Mouse (Mus musculus): ENCODE measurements around the gene Ppp1r37.

Gene Ppp1r37

GRCm38 (mm10) chr7:19506969-19507611 lies 55.8 kb downstream of the Ppp1r37 start:
- Histone ChIP-seq H3K36me3 (ENCODE audit: control insufficient read depth, insufficient read depth, low read length, poor library complexity, severe bottlenecking) (no peaks in the 10 kb centered on the region), H3K27me3 (ENCODE audit: control insufficient read depth, insufficient read depth, low read length, poor library complexity, severe bottlenecking) (no peaks in the 10 kb centered on the region)
- DNase-seq (ENCODE audit: low read depth, low spot score) = peak; percentile 52

GRCm38 (mm10) chr7:19506326-19506725 lies 56.5 kb downstream of the Ppp1r37 start:
- peak; percentile 55 for DNase-seq (ENCODE audit: low read depth, low spot score)
- Histone ChIP-seq H3K36me3 (ENCODE audit: control insufficient read depth, insufficient read depth, low read length, poor library complexity, severe bottlenecking) (no peaks in the 10 kb centered on the region), H3K27me3 (ENCODE audit: control insufficient read depth, insufficient read depth, low read length, poor library complexity, severe bottlenecking) (no peaks in the 10 kb centered on the region)

- no peaks in the 10 kb centered on the region for H3K27me3 ChIP-seq (ENCODE audit: control insufficient read depth, insufficient read depth, low read length, poor library complexity, severe bottlenecking)
- H3K36me3 ChIP-seq (ENCODE audit: control insufficient read depth, insufficient read depth, low read length, poor library complexity, severe bottlenecking) = no peaks in the 10 kb centered on the region
- peak; percentile 77 for DNase-seq (ENCODE audit: low read depth, low spot score)
These were observed 59.3 kb downstream of the Ppp1r37 start for GRCm38 (mm10) chr7:19503481-19504068.

- no peaks in the 10 kb centered on the region for H3K36me3 ChIP-seq (ENCODE audit: control insufficient read depth, insufficient read depth, low read length, poor library complexity, severe bottlenecking)
- no peak for DNase-seq (ENCODE audit: low read depth, low spot score)
- no peaks in the 10 kb centered on the region for H3K27me3 ChIP-seq (ENCODE audit: control insufficient read depth, insufficient read depth, low read length, poor library complexity, severe bottlenecking)
These were observed 61.2 kb downstream of the Ppp1r37 start for GRCm38 (mm10) chr7:19501658-19502057.

- Histone ChIP-seq H3K36me3 (ENCODE audit: control insufficient read depth, insufficient read depth, low read length, poor library complexity, severe bottlenecking) (no peaks in the 10 kb centered on the region), H3K27me3 (ENCODE audit: control insufficient read depth, insufficient read depth, low read length, poor library complexity, severe bottlenecking) (no peaks in the 10 kb centered on the region)
- no peak for DNase-seq (ENCODE audit: low read depth, low spot score)
These were observed 62.2 kb downstream of the Ppp1r37 start for GRCm38 (mm10) chr7:19500420-19501363.

- Histone ChIP-seq H3K27me3 (ENCODE audit: control insufficient read depth, insufficient read depth, low read length, poor library complexity, severe bottlenecking) (no peaks in the 10 kb centered on the region), H3K36me3 (ENCODE audit: control insufficient read depth, insufficient read depth, low read length, poor library complexity, severe bottlenecking) (no peaks in the 10 kb centered on the region)
- no peak for DNase-seq (ENCODE audit: low read depth, low spot score)
These were observed 64.5 kb downstream of the Ppp1r37 start for GRCm38 (mm10) chr7:19498326-19498725.

GRCm38 (mm10) chr7:19496214-19496555 lies 66.7 kb downstream of the Ppp1r37 start:
- no peaks in the 10 kb centered on the region for H3K36me3 ChIP-seq (ENCODE audit: control insufficient read depth, insufficient read depth, low read length, poor library complexity, severe bottlenecking)
- no peak for DNase-seq (ENCODE audit: low read depth, low spot score)
- no peaks in the 10 kb centered on the region for H3K27me3 ChIP-seq (ENCODE audit: control insufficient read depth, insufficient read depth, low read length, poor library complexity, severe bottlenecking)

GRCm38 (mm10) chr7:19495521-19496213 lies 67.2 kb downstream of the Ppp1r37 start:
- Histone ChIP-seq H3K36me3 (ENCODE audit: control insufficient read depth, insufficient read depth, low read length, poor library complexity, severe bottlenecking) (no peaks in the 10 kb centered on the region), H3K27me3 (ENCODE audit: control insufficient read depth, insufficient read depth, low read length, poor library complexity, severe bottlenecking) (no peaks in the 10 kb centered on the region)
- DNase-seq (ENCODE audit: low read depth, low spot score) = no peak

- Histone ChIP-seq H3K36me3 (ENCODE audit: control insufficient read depth, insufficient read depth, low read length, poor library complexity, severe bottlenecking) (no peaks in the 10 kb centered on the region), H3K27me3 (ENCODE audit: control insufficient read depth, insufficient read depth, low read length, poor library complexity, severe bottlenecking) (no peaks in the 10 kb centered on the region)
- no peak for DNase-seq (ENCODE audit: low read depth, low spot score)
These were observed 68.0 kb downstream of the Ppp1r37 start for GRCm38 (mm10) chr7:19494751-19495474.

GRCm38 (mm10) chr7:19491731-19492130 lies 71.1 kb downstream of the Ppp1r37 start:
- DNase-seq (ENCODE audit: low read depth, low spot score) = peak; percentile 33
- H3K36me3 ChIP-seq (ENCODE audit: control insufficient read depth, insufficient read depth, low read length, poor library complexity, severe bottlenecking) = no peaks in the 10 kb centered on the region
- no peaks in the 10 kb centered on the region for H3K27me3 ChIP-seq (ENCODE audit: control insufficient read depth, insufficient read depth, low read length, poor library complexity, severe bottlenecking)

GRCm38 (mm10) chr7:19489525-19489924 lies 73.4 kb downstream of the Ppp1r37 start:
- Histone ChIP-seq H3K27me3 (ENCODE audit: control insufficient read depth, insufficient read depth, low read length, poor library complexity, severe bottlenecking) (no peaks in the 10 kb centered on the region), H3K36me3 (ENCODE audit: control insufficient read depth, insufficient read depth, low read length, poor library complexity, severe bottlenecking) (no peaks in the 10 kb centered on the region)
- DNase-seq (ENCODE audit: low read depth, low spot score) = no peak

- DNase-seq (ENCODE audit: low read depth, low spot score) = no peak
- no peaks in the 10 kb centered on the region for H3K36me3 ChIP-seq (ENCODE audit: control insufficient read depth, insufficient read depth, low read length, poor library complexity, severe bottlenecking)
- no peaks in the 10 kb centered on the region for H3K27me3 ChIP-seq (ENCODE audit: control insufficient read depth, insufficient read depth, low read length, poor library complexity, severe bottlenecking)
These were observed 76.3 kb downstream of the Ppp1r37 start for GRCm38 (mm10) chr7:19486549-19486948.

- Histone ChIP-seq H3K36me3 (ENCODE audit: control insufficient read depth, insufficient read depth, low read length, poor library complexity, severe bottlenecking) (no peaks in the 10 kb centered on the region), H3K27me3 (ENCODE audit: control insufficient read depth, insufficient read depth, low read length, poor library complexity, severe bottlenecking) (no peaks in the 10 kb centered on the region)
- no peak for DNase-seq (ENCODE audit: low read depth, low spot score)
These were observed 77.4 kb downstream of the Ppp1r37 start for GRCm38 (mm10) chr7:19485488-19485887.

- DNase-seq (ENCODE audit: low read depth, low spot score) = no peak
- no peaks in the 10 kb centered on the region for H3K27me3 ChIP-seq (ENCODE audit: control insufficient read depth, insufficient read depth, low read length, poor library complexity, severe bottlenecking)
- H3K36me3 ChIP-seq (ENCODE audit: control insufficient read depth, insufficient read depth, low read length, poor library complexity, severe bottlenecking) = no peaks in the 10 kb centered on the region
These were observed 79.6 kb downstream of the Ppp1r37 start for GRCm38 (mm10) chr7:19483281-19483680.

Measured in splenic B cell, adult 2 months (primary cell).